Mouse (Mus musculus) layer of hippocampus, adult 9-10 months (tissue): ENCODE data around the gene Il11ra1.
A peak's percentile ranks its signal among the peaks of the same experiment; 100 is the strongest.
"Not testable (repeated sequence)": the region's sequence is repeated elsewhere in the genome, so short reads cannot be mapped to it uniquely, and the experiment has no call there.

ENCODE experiments used
- DNase-seq: peaks from one replicate; pipeline ENCODE4 v3.0.0; 2022; ENCODE audit warnings: low spot score

The Il11ra1 gene

DNA sequence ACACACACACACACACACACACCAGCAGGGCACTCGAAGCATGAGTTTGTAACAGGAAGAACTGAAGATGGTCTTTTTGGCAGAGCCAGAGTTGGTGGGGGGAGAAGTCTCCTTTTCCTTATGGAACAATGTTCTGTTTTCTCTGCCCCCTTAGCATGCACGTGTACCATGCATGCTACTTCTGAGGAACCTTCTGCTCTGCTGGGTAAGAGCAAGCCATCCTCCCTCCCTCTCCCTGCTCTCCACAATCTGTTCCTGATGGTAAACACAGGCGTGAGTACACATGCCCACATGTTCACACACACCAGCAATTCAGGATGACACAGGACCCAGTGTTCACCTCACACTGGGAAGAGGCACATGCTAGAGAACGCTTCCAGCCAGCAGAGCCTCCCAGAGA lies 18.6 kb upstream of the Il11ra1 start:
- no peak for DNase-seq

DNA sequence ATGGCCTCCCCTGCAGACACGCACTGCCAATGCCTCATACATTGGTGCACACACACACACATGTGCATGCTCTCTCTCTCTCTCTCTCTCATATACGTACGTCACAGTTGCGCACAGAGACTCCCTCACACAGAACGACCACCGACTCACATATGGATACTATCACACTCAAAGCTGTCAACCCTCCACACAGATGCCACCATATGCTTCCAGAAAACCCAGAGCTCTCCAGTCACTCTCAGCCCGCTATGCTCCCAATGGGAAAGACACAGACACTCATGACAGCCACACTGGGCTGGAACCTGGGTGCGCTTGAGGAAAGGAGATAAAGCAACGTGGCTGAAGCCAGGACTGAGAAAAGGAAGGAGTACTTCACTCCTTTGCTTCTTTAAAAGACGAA lies 17.8 kb upstream of the Il11ra1 start:
- DNase-seq, result no peak

DNA sequence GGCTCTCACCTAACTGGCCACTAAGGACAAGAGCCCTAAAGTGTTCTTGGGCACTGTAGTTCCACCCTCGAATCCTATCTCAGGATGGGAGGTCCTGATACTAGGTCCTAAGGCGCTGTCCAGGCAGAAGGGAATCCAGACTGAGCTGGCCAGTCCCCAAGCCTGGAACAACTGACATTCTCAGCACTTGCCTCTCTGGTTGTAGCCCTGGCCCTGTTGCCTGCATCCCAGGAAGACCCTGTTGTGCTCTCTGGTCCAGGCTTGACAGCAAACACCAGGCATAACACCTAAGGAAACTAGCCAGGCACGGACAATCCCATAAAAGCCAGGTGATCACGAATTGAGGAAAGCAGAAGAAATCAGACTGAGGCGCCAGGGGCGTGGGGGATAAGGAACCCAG lies 17.0 kb upstream of the Il11ra1 start:
- no peak for DNase-seq

DNA sequence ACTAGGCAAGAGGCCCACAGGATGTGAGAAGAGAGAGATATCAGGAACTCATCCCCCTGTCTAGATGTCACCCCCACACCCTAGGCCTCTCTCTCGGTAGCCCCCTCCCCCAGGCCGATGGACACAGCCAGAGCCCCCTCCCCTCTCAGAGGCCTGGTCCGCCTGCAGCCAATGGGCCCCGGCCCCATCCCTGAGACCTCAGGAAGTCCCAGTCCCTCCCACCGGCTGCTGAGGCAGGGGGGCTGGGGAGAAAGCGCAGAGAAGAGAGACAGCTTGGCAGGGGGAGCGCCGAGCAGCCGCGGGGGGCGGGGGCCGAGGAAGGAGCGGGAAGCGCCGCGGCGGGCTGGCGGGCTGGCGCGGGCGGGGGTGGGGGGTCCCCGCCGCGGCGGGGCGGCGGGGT lies 16.5 kb upstream of the Il11ra1 start:
- not testable (repeated sequence) for DNase-seq

DNA sequence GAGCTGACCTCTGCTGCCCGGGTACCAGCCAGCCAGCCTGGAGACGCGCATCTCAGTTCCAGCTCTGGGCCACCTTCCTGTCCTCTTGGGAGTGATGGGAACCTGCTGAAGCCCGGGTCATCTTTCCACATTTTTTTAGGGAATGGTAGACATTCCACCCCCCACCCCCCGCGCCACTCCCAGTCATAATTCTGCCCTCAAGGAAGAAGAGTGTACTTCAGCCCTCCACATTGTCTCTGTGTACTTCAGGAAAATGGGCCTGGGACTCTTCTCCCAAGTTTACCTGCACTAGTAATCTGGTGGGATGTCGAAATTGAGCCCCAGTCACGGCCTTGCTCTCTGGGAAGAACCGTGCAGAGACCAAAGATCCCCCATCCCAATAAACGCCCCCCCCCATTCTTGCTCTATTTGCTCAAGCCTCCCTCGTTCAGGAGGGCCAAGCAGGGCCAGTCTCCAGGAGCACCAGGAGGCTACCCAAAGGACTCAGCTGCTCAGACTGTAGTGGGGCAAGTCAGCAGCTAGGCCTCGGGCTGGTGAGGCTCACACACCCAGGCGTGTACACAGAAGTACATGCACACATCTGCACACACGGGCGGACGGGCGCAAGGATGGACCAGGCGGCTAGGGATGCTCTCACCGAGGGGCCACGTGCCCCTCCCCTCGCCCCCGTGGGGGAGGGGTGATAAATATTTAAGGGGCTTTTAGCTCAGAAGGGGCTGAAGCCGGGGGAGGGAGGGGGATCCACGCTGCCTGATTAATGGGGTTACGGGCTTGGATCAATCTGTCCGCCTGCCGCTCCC lies 15.5 kb upstream of the Il11ra1 start:
- DNase-seq, result not testable (repeated sequence)

DNA sequence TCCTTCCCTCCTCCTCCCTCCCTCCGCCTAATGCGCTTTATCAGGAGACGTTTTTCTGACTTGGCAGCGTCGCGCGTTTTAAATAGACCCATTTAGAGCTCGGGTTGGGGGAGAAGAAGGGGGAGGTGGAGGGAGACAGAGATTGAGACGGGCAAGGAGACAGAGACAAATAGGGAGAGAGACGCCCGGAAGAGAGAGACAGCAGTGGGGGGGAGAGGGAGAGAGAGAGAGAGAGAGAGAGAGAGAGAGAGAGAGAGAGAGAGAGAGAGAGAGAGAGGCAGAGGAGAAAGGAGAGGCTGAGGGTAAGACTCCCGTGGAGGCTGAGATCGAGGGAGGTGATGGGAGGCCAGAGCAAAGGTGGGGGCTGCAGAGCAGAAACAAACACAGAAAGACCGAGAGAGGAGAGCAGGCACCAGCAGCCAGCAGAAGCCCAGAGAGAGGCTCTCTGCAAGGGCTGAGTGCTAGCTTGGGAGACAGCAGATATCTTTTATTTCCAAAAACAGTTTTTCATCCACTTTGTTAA lies 14.8 kb upstream of the Il11ra1 start:
- DNase-seq, result not testable (repeated sequence)

DNA sequence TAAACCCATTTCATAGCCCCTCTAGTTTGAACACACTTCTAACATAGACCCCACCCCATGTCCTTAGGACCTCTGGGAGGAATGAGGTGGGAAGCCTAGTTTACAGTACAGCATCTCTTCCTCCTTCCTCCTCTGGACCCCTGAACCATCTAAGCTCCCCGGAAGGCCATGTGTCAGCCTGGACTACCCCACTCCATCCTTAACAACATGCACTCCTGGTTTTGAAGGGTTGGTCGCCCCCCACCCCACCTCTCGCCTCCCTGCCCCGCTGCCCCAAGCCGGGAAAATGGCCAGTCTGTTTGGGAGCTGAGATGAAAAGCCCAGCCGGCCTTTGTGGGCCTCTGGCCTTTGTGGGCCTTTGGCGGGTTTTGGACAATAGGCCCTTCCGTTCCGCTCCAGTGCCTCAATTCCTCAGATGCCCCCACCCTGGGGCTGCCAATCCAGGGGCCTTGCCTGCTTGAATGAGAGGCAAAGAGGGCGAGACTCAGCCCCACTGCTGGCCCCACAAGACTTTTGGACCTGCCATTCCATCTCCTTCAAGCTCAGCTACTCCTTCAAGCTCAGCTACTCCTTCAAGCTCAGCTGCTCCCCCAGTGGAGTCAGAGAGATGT lies 13.8 kb upstream of the Il11ra1 start:
- not testable (repeated sequence) for DNase-seq

DNA sequence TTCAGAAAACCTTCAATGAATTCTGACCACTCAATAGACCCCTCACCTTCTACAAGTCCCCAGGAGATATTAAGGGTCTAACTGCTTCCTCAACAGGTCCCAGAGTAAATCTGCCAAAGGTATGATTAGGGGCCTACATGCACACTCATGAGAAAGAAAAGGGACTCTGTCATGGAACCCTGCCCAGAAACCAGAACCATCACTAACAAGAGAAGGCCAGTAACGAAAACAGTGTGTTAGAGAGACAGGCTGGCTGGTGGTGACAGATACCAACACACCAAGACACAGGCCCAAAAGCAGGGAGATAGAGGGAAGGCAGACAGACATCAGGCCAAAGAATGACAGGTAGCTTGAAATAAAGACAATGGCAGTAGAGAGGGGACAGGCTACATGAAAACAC lies 11.2 kb upstream of the Il11ra1 start:
- not testable (repeated sequence) for DNase-seq

DNA sequence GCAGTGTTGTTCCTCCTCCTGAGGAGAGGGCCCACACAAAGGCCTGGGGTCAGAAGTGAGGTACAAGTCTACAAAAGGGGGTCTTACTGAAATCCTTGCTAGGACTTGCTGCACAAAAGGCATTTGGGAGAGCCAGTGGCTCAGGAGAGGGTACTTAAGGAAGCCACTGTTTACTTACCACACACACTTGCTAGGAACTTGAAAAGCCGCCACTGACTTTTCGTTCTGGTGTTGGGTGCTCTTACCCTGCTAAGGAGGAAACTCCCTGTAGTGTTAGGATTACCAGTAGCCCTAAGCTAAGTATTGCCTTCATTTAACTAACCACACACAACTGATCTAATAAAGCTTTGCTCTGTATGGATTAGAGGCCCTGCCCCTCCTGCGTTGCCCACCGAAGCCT lies 9.8 kb upstream of the Il11ra1 start:
- DNase-seq, result not testable (repeated sequence)

DNA sequence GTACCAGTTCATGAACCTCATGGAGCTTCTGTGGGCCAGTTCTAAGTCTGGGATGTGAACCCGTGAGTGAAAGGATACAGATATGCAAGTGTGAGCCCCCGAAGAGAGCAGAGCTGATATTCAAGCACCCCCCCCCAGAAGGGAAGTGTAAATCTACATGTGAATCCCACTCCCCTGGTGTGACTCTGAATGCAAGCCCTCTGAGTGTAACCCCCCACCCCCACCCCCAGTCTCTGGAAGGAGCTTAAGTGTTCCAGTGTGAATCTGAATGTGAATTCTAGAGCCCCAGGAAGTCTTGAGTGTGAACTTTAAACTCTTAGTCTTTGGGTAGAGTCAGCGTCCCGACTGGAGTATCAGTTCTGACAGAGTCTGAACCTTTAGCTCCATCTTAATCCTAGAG lies 6.3 kb upstream of the Il11ra1 start:
- DNase-seq, result not testable (repeated sequence)

DNA sequence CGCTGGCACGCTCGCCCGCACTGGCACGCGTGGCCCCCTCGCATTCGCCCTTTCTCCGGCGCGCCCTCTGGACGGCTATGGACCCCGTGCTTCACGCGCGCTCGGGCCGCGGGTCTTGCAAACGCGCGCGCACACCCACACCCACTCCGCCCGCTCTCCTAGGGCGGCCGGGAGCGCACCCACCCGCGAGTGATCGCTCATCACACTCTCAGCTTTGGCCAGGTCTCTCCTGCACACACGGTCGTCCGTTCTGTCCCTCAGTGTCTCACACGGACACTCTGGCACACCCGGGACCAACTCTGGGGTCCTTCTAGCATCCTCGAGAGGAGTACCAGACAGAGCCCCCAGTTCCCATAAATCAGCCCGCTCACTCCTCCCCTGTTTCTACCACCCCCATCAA lies 4.0 kb upstream of the Il11ra1 start:
- not testable (repeated sequence) for DNase-seq

DNA sequence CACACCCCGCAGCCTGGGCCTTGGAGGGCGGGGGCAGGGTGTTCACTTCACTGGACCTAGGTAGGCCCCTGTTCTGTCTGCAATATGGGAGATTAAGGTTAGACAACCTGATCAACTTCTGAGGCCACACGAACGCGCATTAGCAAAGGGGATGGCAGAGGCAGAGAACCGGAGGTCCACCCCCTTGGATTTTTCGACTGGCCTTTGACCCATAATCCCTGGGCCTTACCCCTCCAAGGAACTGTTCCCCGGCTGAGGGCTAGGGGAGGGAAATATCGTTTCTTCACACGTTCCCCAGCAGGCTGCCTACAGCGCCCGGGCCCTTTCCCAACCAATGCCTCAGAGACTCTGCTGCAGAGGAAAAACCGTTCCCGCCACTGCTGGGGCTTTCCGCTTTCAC lies 3.3 kb upstream of the Il11ra1 start:
- not testable (repeated sequence) for DNase-seq

DNA sequence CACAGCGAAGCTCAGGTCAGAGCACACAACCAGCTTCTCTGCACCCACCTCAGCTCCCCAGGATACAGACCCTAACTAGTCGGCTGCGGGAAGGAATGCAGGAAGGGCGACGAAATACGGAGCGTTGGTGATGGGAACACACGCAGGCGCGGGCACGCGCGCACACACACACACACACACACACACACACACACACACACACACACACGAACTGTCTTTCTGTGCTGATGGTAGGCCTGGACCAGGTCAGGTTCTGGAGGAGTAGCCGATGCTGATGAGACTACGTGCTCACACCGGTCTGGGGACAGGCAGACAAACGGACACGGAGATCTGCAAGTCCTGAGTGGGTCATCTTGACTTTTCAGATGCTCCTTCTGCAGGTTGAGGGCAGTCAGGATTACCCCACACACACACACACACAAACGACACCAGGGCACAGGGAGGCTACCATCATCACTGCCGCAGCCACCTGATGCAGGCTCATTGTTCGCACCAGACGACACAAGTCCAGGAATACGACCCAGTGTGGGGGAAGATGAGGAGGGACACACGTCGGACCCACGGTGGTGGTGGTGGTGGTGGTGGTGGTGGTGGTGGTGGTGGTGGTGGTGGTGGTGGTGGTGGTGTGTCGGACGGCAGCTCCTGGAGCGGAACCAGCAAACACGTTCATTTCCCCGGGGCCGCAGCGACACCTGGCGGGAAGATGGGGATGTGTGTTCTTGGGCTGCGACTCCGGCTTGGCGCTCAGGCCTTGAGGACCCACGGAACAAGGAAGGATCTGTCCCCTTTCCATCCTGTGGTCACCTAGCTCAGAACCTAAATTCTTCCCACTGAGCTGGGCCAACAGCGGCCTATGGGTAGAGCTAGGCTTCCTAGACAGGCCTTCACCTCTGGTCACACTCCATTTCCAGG lies 2.6 kb upstream of the Il11ra1 start, which contains the start of gene Cntfr:
TSS of gene Cntfr (minus strand) at position 160 of the 912 bp plus-strand sequence.
- DNase-seq, result peak; percentile 64

DNA sequence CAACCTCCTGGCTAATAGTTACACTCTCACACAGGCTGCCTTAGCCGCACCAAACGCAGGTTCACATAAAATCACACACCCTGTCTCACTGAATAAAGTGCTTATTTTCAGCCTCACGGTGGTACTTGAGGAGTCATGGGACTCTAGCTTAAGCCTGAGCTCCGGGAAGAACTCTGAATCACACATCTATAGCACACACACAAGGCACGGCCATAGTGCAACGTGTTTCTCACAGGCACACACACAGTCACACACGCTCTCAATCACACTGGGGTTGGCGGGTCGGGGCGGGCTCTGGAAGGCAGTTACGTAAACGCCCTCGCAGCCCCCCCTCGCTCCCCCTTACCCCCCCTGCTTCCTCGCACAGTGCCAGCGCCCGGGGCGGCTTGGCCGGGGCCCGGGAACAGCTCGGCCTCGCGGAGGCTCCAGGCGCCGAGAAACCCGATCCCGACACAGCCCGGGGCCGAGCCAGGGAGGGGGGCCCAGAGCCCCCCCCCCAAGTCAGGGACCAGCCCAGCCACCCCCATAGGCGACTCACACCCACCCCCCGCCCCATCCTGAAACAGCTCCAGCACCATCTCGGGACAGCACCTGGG lies 1.3 kb upstream of the Il11ra1 start:
- DNase-seq, result not testable (repeated sequence)

DNA sequence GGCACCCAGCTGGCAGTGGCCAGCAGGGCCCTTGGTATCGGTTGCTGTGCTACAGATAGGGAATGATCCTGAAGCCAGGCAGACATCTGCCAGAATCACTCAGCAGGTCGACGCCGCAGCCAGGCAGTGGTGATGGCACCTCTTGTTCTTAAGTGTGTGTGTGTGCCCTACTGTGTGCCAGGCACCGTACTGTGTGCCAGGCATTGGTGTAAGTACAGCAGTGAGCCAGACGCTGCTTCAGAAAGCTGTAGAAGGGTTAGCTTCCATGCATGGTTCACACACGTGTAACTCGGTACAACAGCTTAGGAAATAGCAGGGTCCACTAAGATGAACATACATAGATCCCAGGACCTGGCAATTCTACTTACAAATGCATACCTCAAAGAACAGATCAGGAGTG lies 435 bp downstream of the Il11ra1 start:
- not testable (repeated sequence) for DNase-seq

DNA sequence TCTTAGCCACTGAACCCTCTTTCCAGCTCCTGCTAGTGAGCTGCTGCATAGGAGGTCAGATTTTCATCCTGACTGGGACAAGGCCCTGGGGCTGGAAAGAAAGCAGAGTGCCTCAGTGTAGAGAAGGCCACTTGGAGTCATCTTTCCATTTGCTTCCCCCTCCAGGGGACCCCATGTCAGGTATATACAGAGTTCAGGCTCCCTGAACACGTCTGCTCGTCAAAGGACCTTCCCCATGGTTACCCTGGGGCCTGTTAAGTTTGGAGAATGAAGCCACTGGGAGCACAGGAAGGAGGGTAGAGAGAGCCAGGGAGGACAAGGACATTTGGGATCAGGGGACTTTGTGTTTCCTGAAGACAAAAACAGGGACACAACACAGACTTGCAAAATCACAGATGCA lies 2.4 kb downstream of the Il11ra1 start:
- not testable (repeated sequence) for DNase-seq

DNA sequence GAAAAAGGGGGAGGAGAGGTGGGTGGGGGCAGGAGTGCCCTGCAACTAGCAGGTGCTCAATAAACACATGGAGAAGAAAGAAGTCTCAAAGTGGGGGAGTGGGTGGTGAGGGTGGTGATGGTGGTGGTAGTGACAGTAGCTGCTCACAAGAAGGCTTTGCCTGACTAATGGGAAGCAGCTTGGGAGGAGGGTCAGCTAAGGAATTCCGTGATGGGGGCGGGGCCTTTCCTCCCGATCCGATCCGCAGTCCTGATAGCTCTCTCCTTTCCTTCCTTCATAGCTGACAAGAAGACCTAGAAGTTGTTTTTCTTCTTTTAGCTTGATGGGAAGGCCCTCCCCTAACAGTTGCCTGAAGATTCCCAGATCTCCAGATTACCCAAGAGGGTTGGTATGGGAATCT lies 4.9 kb downstream of the Il11ra1 start:
- no peak for DNase-seq

DNA sequence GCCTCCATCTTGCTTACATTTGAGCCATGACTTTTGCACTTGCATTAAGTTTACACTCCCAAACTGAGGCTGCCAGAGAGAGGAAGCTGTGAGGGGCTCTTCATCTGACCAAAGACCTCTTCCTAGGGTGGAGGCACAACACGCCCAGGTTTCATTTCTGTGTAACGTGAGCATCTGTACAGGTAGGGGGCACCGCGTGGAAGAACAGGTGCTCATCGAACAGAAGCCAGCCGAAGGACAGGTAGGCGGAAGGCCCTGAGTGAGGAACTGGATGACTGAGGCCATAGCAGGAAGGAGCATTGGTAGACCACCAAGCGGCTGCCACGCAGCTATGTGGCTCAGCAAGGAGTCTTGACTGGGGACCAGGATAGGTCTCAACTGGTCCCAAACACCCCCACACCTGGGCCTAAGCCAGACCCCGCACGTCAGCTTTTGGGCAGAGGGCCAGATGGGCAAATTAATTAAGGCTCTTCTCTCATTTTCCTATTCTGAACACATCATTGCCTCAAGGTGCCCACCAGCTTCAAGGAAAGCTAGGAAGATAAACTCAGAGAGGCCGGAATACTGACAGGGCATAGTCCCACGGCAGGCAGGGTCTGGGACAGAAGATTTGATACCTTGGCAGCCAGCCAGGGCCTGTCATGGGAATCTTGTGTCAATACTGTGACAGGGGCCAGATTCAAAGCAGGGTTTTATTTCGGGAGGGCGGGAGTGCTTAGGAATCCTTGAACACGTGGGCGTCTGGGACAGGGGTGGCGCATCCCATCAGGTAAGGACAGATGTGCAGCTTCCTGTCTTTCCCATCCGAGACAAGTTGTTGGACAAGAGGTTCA lies 6.3 kb downstream of the Il11ra1 start:
- DNase-seq, result no peak

DNA sequence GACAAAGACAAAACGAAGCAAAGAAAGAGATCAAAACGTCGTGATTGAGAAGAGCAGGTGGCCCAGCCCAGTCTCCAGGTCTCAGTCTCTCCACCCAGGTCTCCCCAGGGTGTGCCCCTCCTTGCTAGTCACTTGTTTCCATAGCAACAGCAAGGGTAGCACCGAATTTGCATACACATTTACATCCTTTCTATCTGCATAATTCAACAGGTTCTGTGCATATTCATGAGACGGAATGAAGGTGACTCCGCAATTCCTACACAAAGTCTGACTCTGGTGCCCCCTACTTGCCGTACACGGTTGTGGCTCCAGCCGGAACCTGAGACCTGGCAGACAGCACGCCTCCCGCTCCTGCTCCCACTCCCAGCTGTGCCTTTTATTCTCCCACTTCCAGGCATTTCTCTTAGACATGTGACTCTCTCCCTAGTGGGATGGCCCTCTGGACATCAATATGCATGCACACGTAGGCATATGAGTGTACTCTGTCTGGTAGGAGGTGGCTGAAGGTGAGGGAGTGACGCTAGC lies 7.3 kb downstream of the Il11ra1 start:
- DNase-seq, result no peak

DNA sequence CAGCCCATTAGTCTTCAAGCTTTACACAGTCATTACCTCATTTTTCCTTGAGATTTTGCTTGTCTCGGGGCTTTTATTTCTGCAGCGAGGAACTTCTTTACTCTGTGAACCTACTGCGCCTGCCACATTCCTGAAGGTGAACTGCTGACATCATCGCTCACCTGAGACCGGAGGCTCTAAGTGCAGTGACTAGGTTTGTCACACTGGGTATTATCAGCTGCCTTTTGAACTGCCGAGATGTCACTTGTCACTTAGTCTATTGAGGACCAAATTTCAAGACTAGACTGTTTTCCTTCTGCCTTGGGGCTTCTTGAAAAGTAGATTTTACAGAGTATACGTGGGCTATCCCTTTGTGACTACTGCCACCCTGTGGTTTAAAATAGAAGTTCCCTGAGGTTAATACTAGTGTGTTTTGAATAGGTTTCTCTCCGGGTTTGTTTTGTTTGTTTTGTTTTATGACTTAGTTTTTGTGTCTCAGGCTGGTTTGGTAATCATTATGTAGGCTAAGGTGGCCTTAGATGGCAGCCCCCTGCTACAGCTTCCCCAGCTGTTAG lies 8.5 kb downstream of the Il11ra1 start:
- DNase-seq, result peak; percentile 83
